Mouse (Mus musculus) C2C12 (cell line): ENCODE data around the gene Olfr340.
"Not testable (repeated sequence)": the region's sequence is repeated elsewhere in the genome, so short reads cannot be mapped to it uniquely, and the experiment has no call there.

Experiments used
- CEBPB ChIP-seq: IDR thresholded peaks from one replicate; pipeline ENCODE4 v1.6.1; 2011; ENCODE audit warnings: low read depth, mild to moderate bottlenecking, control low read depth, moderate library complexity
- CTCF ChIP-seq: IDR thresholded peaks from one replicate; pipeline ENCODE4 v1.5.1; 2011; ENCODE audit not compliant: control insufficient read depth, insufficient read depth, insufficient read length
- FOSL1 ChIP-seq: IDR thresholded peaks from one replicate; pipeline ENCODE4 v1.8.0; 2011; ENCODE audit warnings: mild to moderate bottlenecking, low read length; ENCODE audit not compliant: poor library complexity, insufficient read depth, severe bottlenecking
- MAX ChIP-seq: IDR thresholded peaks from one replicate; pipeline ENCODE4 v1.6.1; 2011; ENCODE audit warnings: mild to moderate bottlenecking, control low read depth

DNA sequence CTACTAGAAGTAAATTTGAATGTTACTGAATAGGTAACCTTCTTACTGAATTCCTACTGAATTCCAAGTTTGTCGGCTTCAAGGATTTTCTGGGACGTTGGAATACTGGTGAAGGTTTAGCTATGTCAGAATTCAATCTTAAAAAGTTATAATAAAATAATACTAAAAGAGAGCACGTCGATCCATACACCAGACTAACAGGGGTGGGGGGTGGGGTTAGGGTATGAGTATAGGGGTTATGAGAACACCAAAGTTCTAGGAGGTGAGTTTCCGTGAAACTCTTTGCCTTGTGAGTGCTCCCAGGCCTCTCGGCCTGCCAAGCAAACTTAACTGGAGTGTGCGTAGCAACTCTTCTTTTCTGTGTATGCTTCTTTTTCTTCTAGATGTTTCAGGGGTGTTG, 36.8 kb upstream of the Olfr340 start:
- TF ChIP-seq CTCF, FOSL1, MAX, CEBPB: not testable (repeated sequence)
